Mouse (Mus musculus) stomach, postnatal 0 days (tissue): ENCODE measurements around the gene Tspan18. TPM values are rescaled to one million over a fixed set of nuclear protein-coding genes. Genes with fewer than 3 reads are reported as not detected.

Source experiments
- ATAC-seq: fragments of 200-750 bp; cut with Nextera tagmentation; 2 replicates; pipeline ENCODE4 v1.8.0; 2017; ENCODE audit not compliant: low FRiP score, low TSS enrichment
- DNase-seq: peaks from one replicate; pipeline ENCODE4 v3.0.0-alpha.2; 2016; ENCODE audit warnings: low spot score
- H3K27ac ChIP-seq: fragments of 300-500 bp; sonication (generic); replicated peaks from 2 replicates; pipeline ENCODE4 v1.5.1; 2014; ENCODE audit warnings: mild to moderate bottlenecking, control low read depth
- H3K27me3 ChIP-seq: fragments of 300-500 bp; sonication (generic); 2 replicates; pipeline ENCODE4 v1.6.1; 2014; ENCODE audit warnings: low read length; ENCODE audit not compliant: control insufficient read depth, insufficient read depth
- H3K36me3 ChIP-seq: fragments of 300-500 bp; sonication (generic); 2 replicates; pipeline ENCODE4 v1.6.1; 2014; ENCODE audit warnings: low read length, mixed read lengths; ENCODE audit not compliant: control insufficient read depth, insufficient read depth
- H3K4me1 ChIP-seq: fragments of 300-500 bp; sonication (generic); replicated peaks from 2 replicates; pipeline ENCODE4 v1.6.1; 2014; ENCODE audit warnings: antibody characterized with exemption; ENCODE audit not compliant: control insufficient read depth, insufficient read depth
- H3K4me2 ChIP-seq: fragments of 300-500 bp; sonication (generic); replicated peaks from 2 replicates; pipeline ENCODE4 v1.6.1; 2014; ENCODE audit warnings: low read depth, mild to moderate bottlenecking, control low read depth, moderate library complexity
- H3K4me3 ChIP-seq: fragments of 300-500 bp; sonication (generic); 2 replicates; pipeline ENCODE4 v1.5.1; 2014; ENCODE audit warnings: low read depth, low read length, control low read depth
- H3K9ac ChIP-seq: fragments of 300-500 bp; sonication (generic); 2 replicates; pipeline ENCODE4 v1.6.1; 2014; ENCODE audit warnings: mild to moderate bottlenecking, low read length, control low read depth, mixed read lengths
- H3K9me3 ChIP-seq: fragments of 300-500 bp; sonication (generic); 2 replicates; pipeline ENCODE4 v1.6.1; 2016; ENCODE audit warnings: low read length; ENCODE audit not compliant: control insufficient read depth
- CTCF ChIP-seq: IDR thresholded peaks from 2 replicates; pipeline ENCODE4 v1.5.1; 2016; ENCODE audit warnings: antibody characterized with exemption, low read depth, mild to moderate bottlenecking, moderate library complexity
- EP300 ChIP-seq: optimal IDR thresholded peaks from 2 replicates; pipeline ENCODE3; 2016; ENCODE audit warnings: antibody characterized with exemption
- WGBS: fragments of 180-500 bp; shearing (Covaris S2); extraction: QIAGEN DNeasy Blood & Tissue Kit; methylation state at CpG from one replicate; pipeline ENCODE4 v1.1.7; 2014; 5-methylcytosine and 5-hydroxymethylcytosine counted together
- polyA plus RNA-seq: library from polyadenylated mRNA; unstranded; fragments of >200 nt; fragmentation: Nextera tagmentation; extraction: Ambion mirVana; gene quantifications from 2 replicates; pipeline ENCODE4 v1.2.1, GENCODE M21; 2015

Gene Tspan18
- polyA plus RNA-seq, 1 experiment from 2014 or later = 8.7 TPM

GRCm38 (mm10) chr2:93218353-93218990 lies 115.8 kb downstream of the Tspan18 start:
- Histone ChIP-seq H3K4me2 (no peak overlapping the region), H3K36me3 (no peaks in the 10 kb centered on the region), H3K27me3 (no peaks in the 10 kb centered on the region), H3K9me3 (no peaks in the 10 kb centered on the region), H3K4me1 (no peaks in the 10 kb centered on the region), H3K9ac (no peak overlapping the region), H3K27ac (no peak overlapping the region), H3K4me3 (no peak overlapping the region)
- 70% methylated on average over 7 of the region's 7 CpGs for WGBS
- ATAC-seq (no peak), DNase-seq (no peak)
- no peak for TF ChIP-seq CTCF
- TF ChIP-seq EP300 = no peak

GRCm38 (mm10) chr2:93217015-93217414 lies 117.3 kb downstream of the Tspan18 start:
- Histone ChIP-seq H3K4me2 (no peak overlapping the region), H3K36me3 (no peaks in the 10 kb centered on the region), H3K27me3 (no peaks in the 10 kb centered on the region), H3K4me1 (no peaks in the 10 kb centered on the region), H3K9ac (no peak overlapping the region), H3K9me3 (no peaks in the 10 kb centered on the region), H3K27ac (no peak overlapping the region), H3K4me3 (no peak overlapping the region)
- TF ChIP-seq CTCF (peak; percentile 86), EP300 (no peak)
- 20% methylated on average over 7 of the region's 7 CpGs for WGBS
- DNase-seq = peak; percentile 89
- peak; percentile 68 for ATAC-seq

- 83% methylated on average over 10 of the region's 10 CpGs for WGBS
- H3K4me2 ChIP-seq = no peak overlapping the region
- no peak overlapping the region for H3K9ac ChIP-seq
- H3K27ac ChIP-seq = no peak overlapping the region
- no peak overlapping the region for H3K4me3 ChIP-seq
- H3K27me3 ChIP-seq = no peaks in the 10 kb centered on the region
- no peaks in the 10 kb centered on the region for H3K4me1 ChIP-seq
- no peak for DNase-seq
- ATAC-seq = no peak
- no peak for TF ChIP-seq CTCF
- TF ChIP-seq EP300 = no peak
- H3K36me3 ChIP-seq = no peaks in the 10 kb centered on the region
- no peaks in the 10 kb centered on the region for H3K9me3 ChIP-seq
These were observed 118.5 kb downstream of the Tspan18 start for GRCm38 (mm10) chr2:93215790-93216189.

- Histone ChIP-seq H3K4me3 (no peak overlapping the region), H3K27ac (no peak overlapping the region), H3K36me3 (no peaks in the 10 kb centered on the region), H3K27me3 (no peaks in the 10 kb centered on the region), H3K9ac (no peak overlapping the region), H3K4me2 (no peak overlapping the region), H3K9me3 (no peaks in the 10 kb centered on the region), H3K4me1 (no peaks in the 10 kb centered on the region)
- DNase-seq = no peak
- WGBS = 73% methylated on average over 1 of the region's 1 CpGs
- TF ChIP-seq CTCF (no peak), EP300 (no peak)
- 0 out of 2 replicates have a peak, but pooled peaks have one; percentile 11 for ATAC-seq
These were observed 120.1 kb downstream of the Tspan18 start for GRCm38 (mm10) chr2:93214192-93214591.

GRCm38 (mm10) chr2:93212865-93213264 lies 121.4 kb downstream of the Tspan18 start:
- Histone ChIP-seq H3K36me3 (no peaks in the 10 kb centered on the region), H3K4me2 (no peak overlapping the region), H3K9ac (no peak overlapping the region), H3K4me3 (no peak overlapping the region), H3K27ac (no peak overlapping the region), H3K4me1 (no peaks in the 10 kb centered on the region), H3K27me3 (no peaks in the 10 kb centered on the region), H3K9me3 (no peaks in the 10 kb centered on the region)
- DNase-seq (no peak), ATAC-seq (no peak)
- 100% methylated on average over 2 of the region's 2 CpGs for WGBS
- TF ChIP-seq EP300 = no peak
- TF ChIP-seq CTCF = no peak

GRCm38 (mm10) chr2:93212386-93212785 lies 121.9 kb downstream of the Tspan18 start:
- WGBS = 90% methylated on average over 2 of the region's 2 CpGs
- H3K27me3 ChIP-seq = no peaks in the 10 kb centered on the region
- no peak for DNase-seq
- no peak for ATAC-seq
- TF ChIP-seq CTCF (peak; percentile 43), EP300 (no peak)
- no peak overlapping the region for H3K4me2 ChIP-seq
- H3K36me3 ChIP-seq = no peaks in the 10 kb centered on the region
- H3K9me3 ChIP-seq = no peaks in the 10 kb centered on the region
- H3K4me1 ChIP-seq = no peaks in the 10 kb centered on the region
- H3K4me3 ChIP-seq = no peak overlapping the region
- H3K9ac ChIP-seq = no peak overlapping the region
- H3K27ac ChIP-seq = no peak overlapping the region
